Mouse (Mus musculus) spleen, adult 2 months (tissue): ENCODE results near the gene Hrk.

Experiments used
- CTCF ChIP-seq: fragments of 200-500 bp; IDR thresholded peaks from 2 replicates; pipeline ENCODE4 v1.5.1; 2011; ENCODE audit warnings: mild to moderate bottlenecking, inconsistent platforms; ENCODE audit not compliant: insufficient read depth, insufficient read length, insufficient replicate concordance; ENCODE audit errors: extremely low read depth
- POLR2A ChIP-seq: fragments of 200-500 bp; IDR thresholded peaks from 2 replicates; pipeline ENCODE4 v1.6.1; 2011; ENCODE audit warnings: low read depth, low read length, inconsistent platforms

GRCm38 (mm10) chr5:118145458-118145857, 19.0 kb upstream of the Hrk start:
- TF ChIP-seq POLR2A, result no peak
- no peak for TF ChIP-seq CTCF
